Mouse (Mus musculus) embryo, embryonic 11 days (tissue): Measurements from ENCODE around the gene Tomm34.
A peak's percentile ranks its signal among the peaks of the same experiment; 100 is the strongest.
"Not testable (repeated sequence)": the region's sequence is repeated elsewhere in the genome, so short reads cannot be mapped to it uniquely, and the experiment has no call there.

ENCODE experiments used
- DNase-seq: peaks from one replicate; pipeline ENCODE4 v3.0.0-alpha.2; 2015

Gene Tomm34

DNA sequence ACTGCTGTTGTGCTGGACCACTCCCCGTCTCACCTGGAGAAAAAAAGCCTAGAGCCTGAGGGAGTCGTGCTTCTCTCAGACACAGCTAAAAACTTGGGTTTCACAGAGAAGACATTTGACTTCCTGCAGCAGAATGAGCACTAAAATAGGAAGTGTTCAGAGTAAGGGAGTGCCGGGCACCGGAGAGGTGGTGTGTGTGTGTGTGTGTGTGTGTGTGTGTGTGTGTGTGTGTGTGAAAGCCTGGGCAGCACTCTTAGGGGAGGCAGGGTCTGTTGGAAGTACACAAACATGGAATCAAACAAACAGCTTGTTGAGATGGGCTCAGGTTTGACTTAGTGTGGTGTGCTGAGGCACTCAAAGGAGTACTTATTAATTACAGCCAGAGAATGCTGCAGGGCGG is 4.1 kb upstream of the Tomm34 start:
- no peak for DNase-seq

DNA sequence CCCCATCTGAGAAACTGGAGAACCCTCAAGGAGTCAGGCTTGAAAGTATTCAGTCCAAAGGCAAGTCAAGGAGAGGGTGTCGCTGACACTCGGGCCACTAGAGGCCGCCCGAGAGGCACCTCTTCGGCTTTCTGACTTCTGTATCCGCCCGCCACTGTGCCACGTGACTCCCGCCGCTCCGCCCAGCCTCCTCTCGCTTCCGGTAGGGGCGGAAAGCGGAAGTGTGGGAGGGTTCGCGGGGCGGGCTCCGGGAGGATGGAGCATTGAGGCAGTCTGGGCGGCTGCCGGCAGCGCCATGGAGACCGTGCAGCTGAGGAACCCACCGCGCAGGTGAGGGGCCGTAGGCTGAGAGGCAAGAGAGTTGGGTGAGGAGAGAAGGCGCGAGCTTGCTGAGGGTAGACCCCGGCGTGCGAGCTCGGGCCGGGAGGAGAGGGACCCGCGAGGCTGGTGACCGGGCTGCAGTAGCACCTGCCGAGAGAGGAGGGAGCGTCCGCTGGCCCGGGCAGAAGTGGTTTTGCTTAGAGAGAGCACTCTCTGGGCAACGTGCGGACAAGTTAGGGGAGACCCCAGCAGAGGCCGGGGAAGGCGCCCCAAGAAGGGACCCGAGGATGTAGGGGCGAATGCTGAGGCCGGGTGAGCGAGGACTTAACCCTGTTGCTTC is 3.1 kb upstream of the Tomm34 start:
- DNase-seq: peak; percentile 98

DNA sequence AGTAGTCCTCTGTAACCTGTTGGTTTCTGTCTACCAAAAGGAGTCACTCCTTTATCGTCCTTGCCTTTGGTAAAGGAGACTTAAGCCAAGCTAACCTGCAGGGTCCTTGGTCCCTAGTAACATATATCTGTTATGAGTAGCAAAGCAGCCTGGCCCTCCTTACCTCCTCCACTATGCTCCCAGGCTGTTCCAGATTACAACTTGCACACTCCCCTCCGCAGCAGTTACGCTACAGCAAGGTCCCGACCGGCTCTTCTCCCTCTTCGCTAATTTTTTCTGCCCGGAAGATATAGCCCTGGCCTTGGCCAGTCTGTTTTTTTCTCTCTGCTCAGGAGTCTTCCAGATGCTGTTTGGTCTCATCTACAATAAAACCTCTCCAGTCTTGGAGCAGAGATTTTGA is 2.2 kb upstream of the Tomm34 start:
- no peak for DNase-seq

DNA sequence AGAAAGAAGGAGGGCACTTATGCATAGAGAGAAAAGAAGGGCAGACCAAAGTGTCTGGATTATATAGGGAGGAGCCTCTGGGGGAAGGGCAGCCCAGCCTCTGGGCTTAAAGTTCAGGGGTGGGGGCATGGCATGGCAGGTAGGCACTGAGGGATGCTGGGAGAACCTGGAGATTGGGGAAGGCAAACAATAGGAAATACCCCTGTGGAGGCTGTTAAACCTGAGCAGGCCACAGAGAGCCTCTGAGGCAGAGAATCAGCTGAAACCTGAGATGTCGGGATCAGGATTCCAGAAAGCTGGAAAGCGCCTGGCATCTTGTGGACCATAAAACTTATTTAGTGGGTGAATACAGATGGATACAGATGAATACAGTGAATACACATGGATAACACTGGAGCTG is 1.1 kb upstream of the Tomm34 start:
- no peak for DNase-seq

DNA sequence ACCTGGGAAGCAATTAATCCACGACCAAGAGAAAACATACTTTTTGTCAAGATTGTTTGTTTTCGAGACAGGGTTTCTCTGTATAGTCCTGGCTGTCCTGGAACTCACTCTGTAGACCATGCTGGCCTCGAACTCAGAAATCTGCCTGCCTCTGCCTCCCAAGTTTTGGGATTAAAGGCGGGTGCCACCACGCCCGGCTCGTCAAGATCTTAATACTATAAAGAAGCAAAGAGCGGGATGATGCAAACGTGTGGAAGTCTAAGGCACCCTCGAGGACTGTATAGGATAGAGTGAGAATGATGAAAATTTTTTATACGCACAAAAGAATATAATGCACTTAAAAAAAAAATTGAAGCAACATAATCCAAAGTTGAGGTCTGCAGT is 460 bp upstream of the Tomm34 start:
- DNase-seq: not testable (repeated sequence)

DNA sequence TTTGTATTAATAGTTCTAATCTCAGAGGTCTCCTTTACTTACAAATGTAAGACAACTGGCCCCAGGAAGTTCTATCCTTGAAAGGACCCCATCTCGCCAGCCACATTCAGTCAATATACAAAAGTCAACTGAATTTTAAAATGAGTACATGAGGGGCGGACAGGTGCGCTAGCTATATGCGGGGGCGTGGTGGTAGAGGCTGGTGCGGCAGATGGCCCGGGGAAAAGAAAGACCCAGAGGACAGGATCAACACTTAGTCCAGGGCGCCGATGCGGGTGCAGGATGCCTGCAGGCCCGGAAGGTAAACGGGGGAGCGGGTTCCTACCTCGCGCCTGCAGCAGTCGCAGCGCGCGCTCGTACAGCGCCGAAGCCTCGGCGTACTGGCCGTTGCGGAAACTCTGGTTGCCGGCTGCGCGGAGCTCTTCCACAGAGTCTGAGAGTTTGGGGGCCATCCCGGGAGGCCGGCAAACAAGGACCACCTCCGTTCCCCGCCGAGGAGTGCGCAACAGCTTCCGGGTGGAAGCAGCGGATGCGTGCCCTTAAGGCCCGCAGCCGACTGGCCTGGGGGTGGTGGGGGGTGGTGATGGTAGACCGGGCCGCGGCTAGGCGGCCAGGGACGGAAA is 716 bp downstream of the Tomm34 start, which contains the start of gene Stk4:
Stk4 (plus strand) TSS at position 181 of the 623 bp plus-strand sequence.
- peak; percentile 66 for DNase-seq

DNA sequence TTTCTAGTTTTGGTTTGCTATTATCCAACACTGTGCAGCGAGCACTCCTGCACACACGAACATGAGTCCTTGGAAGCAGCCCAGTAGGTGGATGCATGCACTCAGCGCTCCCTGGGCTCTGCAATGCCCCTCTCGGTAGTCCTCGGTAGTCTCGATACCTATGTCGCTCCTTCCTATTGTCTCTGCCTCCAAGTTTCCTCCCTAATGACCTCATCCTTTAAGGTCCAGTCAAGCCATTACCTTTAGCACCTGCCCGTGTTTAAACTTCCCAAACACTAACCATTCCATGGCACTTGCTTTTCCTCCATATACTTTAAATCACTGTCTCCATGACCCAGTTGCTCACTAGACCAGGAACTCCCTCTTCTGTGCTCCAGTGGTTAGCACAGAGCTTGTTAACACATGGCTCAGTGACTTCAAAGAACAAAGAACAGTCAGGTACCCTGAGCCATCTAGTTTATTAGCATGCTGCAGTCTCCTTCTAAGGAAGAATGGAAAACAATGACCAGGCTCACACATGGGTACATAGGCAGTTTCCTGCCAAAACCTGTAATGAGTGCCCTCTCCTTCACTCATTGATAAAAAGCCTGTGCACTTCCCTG is 11.2 kb downstream of the Tomm34 start:
- DNase-seq: no peak

DNA sequence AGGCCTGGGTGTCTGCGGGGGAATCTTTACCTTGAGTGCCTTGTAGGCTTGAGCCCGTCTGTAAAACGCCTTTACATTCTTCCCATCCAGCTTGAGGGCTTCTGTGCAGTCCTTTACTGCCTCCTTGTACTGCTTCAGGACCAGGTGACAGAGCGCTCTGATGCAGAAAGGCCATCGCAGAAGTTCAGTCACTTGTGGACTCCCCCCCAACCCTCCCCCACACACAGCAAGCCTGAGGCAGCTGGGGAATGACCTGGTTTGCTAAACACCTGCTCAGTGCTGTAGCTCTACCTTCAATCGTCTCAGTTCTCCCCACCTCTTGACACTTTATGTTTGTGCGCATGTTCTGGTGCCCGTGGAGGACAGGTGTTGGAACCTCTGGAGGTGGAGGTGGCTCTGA is 16.3 kb downstream of the Tomm34 start:
- no peak for DNase-seq

DNA sequence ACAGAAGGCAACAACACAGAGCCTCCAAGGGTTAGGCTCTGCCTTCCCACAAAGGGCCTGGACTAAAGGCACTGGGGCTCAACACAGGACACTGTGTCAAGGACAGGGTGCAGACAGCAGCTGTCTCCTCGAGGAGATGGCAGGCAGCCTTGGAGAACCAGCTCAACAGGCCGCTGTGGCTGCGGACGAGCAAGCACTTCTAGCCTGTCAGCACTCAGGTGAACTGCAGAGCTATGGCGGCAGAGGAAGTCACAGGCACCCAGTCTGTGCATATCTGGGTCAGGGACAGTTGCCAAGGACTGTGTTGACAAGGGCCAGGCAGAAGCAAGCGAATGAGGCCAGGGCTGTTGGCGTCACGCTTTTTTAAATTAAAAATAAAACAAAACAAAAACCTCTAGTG is 17.2 kb downstream of the Tomm34 start:
- no peak for DNase-seq

DNA sequence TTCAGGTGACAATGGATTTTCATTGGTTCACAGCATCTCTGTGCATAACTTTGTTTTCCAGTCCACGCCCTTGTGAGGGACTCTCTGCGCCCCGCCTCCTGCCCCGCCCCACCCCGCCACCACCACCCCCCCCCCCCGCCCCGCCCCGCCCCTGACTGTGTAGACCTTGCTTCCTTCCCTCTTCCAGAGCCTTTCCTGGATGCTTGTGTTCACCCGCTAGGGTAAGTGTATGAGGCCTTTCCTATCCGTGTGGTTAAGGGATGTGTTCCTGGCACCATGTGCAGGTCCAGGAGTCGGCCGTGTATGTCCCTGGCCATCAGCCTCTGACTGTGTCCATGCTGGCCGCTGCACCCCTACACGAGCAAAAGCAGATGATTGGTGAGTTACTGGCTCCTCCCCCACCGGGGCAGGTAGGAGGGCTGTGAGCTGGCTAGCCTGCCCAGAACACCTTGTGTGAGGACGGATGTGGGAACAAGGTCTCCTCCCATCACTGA is 23.7 kb downstream of the Tomm34 start:
- peak; percentile 45 for DNase-seq

DNA sequence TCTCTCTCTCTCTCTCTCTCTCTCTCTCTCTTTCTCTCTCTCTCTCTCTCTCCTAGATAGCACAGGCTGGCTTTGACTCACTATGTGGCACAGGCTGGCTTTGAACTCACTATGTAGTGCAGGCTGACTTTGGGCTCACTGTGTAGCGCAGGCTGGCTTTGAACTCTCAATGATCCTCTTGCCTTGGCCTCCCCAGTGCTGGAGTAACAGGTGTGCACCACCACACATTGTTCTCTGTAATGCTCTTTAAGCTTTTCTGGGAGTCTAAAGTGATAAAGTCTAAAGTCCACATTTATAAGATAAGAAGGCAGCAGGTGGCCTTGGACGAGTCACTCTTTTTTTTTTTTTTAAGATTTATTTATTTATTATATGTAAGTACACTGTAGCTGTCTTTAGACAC is 29.4 kb downstream of the Tomm34 start:
- DNase-seq: no peak

DNA sequence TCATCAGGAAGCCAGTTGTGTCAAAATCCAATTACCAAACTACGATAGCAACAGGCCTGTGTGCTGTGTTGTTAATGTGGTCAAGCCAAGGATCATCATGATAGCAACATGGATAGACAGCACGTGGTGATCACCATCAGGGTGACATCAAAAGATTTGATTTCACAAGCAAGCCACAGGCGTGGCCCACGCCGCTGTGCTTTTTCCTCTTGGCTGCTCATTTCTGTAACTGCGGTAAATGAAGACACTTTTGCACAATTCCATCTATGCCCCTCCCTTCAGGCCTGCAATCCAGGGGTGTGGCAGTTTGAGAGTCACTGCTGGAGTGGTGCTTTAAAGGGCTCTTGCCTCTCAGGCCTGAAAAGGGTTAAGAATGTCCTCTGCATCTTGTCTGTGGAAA is 30.0 kb downstream of the Tomm34 start:
- DNase-seq: no peak

DNA sequence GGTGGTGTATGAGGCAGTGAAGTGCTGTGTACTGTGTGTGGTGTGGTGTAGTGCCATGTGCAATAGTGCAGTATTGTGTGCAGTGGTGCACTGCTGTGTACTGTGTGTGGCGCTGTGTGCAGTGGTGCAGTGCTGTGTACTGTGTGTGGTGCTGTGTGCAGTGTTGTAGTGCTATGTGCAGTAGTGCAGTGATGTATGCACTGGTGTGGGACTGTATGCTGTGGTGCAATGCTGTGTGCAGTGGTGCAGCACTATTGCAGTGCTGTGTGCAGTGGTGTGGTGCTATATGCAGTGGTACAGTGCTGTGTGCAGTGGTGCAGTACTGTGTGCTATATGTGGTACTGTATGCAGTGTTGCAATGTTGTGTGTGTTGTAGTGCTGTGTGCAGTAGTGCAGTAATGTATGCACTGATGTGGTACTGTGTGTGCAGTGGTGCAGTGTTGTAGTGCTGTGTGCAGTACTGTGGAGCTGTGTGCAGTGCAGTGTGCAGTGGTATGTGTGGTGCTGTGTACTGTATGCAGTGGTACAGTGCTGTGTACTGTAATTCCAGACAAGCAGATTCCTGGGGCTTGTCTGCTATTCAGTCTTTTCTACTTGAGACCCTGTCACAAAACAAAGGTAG is 32.5 kb downstream of the Tomm34 start:
- DNase-seq: no peak

DNA sequence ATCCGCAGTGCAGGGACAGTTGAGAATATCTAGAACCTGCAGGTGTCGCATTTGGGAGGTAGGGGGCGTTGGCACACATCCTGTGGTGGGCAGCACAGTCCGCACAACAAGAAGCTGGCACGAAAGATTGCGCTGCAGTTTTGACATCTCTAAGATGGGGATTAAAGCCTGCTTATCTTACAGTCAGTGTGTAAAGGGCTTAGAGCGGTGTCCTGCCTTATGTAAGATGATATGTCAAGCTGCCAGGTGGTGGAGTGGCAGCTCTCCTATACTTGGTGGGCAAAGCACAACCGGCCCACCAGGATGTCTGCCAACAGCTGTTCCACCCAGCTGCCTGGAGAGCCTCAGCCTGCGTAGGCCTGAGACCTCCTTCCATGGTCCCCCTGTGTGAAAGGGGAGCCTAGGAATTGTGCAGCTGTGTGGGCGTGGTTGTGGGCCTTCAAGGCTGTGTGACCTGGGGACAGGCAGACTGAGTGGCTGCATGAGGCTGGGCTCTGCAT is 34.4 kb downstream of the Tomm34 start:
- peak; percentile 23 for DNase-seq

DNA sequence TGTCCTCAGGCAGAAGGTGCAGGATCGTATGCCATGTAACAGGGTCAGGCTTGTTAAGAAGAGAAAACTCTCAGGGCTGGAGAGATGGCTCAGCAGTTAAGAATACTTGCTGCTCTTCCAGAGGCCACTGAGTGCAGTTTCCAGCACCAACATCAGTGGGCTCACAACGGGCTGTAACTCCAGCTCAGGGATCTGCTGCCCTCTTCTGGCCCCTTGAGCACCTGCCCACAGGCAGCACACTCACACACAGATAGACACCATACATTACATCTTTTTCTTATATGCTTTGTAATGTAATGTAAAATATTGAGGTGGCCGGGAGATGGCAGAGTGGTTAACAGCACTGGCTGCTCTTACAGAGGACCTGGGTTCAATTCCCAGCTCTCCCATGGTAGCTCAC is 38.0 kb downstream of the Tomm34 start:
- no peak for DNase-seq

DNA sequence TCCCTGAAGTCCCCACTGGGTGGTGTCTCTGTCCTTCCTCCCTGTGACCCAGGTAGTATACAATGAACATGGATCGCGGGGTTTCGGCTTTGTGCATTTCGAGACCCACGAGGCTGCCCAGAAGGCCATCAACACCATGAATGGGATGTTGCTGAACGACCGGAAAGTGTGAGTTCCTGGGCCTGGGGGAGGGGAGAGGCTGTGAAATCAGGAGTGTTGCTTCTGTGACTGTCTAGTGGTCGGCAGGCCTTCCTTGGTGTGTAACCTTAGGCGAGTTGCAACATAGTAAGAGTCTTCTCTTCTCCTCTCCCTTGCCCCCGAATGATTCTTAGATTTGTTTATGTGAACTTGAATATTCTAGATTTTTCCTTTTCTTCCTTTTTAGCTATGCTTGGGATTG is 39.8 kb downstream of the Tomm34 start:
- DNase-seq: no peak

DNA sequence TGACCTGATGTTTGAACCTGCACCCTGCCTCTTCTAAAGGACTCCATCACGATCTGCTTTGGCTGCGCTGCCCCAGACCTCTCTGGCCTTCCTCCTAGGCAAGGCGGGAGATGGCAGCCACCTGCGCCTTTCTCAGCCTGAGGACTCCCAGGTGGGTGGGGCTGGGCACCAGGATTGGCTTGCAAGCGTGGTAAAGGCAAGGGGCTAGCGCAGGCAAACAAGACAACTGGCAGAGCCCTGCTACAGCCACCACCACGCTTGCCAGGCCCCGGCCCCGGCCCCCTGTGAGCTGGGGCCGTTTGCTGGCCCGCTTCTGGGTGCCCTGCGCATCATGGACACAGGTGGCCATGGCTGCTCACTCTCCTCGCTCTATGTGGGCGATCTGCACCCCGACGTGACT is 45.8 kb downstream of the Tomm34 start, which contains the start of gene Pabpc1l:
Pabpc1l (plus strand) TSS at position 301 of the 400 bp plus-strand sequence.
- DNase-seq: no peak

DNA sequence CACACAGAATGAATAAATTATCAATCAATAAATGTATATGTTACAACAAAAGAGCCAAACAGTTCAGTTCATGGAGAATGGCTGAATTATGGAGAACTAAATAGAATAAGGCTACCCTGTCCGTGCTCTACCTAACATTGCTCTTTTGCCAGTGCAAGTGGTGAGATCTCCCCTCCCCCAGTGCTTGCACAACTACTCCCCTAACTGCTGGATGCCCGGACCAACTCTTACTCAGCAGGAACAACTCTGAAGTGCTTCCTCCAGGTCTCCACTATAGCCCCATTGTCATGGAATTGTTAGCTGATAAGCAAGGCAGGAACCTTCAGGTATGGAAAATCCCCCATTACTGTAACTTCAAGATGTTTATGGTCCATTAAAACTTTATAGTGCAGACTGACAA is 48.9 kb downstream of the Tomm34 start:
- no peak for DNase-seq

DNA sequence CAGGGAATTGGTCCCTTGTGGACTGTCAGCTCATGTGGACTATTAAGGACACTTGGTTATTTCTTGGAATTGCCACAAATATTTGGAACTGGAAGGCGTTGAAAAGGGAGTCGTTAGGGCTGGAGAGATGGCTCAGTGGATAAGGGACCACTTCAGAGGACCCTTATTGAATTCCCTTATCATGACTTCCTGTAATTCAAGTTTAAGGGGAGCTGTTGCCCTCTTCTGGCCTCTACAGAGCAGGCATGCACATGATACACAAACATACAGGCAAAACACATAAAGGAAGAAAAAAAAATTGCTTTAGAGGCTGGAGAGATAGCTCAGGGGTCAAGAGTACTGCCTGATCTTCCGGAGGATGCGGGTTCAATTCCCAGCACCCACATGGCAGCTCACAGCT is 51.0 kb downstream of the Tomm34 start:
- no peak for DNase-seq

DNA sequence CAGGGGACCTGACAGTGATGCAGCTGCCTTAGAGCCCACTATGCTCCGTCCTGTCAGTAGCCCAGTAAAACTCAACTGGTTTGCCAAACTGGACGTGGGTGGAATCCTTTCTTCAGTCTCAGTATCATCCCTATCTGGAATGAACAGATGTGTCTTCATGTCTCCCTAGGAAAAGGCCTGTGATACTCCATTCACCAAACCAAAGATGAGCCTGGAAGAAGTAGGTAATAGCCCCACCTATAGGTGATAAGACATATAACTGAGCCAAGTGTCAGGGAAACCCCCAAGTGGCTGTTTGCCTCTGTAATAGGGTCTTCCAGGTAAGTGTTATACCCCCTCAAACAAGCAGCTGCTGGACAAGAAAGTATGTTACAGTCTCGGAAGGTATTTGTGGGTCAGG is 52.1 kb downstream of the Tomm34 start:
- no peak for DNase-seq

DNA sequence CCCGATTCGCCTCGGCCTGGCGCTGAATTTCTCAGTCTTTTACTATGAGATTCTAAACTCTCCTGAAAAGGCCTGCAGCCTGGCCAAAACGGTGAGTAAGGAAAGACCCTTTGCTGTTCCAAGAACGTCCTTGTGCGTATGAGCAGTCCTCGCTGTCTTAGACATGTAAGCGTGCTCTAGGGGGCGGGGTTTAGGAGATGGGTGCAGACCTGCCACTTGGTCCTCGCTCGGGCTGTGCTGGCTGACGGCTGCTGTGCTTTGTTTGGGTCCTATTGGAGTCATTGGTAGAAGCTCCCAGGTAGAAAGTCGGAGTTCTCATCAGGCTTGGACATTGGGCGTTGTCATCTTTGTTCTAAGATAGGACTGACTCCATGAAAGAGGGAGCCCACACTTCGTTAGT is 55.7 kb downstream of the Tomm34 start:
- DNase-seq: no peak

DNA sequence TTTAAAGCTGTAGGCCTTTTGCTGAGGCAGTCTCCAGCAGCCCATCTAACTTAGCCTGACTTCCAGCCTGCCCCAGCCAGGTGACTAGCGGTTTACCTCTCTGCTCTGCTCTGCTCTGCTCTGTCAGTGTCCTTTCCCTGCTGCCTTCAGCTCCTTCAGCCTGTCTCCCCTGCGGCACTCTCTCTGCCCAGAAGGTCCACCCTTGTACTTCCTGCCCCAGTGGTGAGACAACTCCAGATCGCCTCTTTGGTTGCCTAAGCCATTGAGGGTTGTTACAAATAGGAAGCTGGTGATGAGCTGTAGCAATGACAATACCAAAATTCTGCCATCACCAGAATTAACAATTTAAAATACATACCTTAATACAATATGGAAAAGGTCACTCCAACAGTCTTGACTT is 60.0 kb downstream of the Tomm34 start:
- no peak for DNase-seq

DNA sequence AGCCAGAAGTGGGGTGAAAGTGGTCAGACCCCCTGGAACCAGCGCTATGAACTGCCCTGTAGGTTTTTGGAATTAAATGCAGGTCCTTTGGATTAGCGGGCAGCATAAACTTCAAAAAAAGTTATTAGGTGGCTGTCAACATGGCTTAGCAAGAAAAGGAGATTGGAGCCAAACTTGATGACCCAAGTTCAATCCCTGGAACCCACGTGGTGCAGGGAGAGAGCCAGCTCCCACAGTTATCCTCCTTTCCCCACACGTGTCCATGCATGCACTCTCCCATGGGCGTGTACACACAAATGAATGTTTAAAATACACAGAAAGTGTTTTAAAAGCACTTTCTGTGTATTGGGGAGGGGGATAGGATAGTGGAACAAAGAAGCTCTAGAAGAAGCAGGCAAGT is 60.5 kb downstream of the Tomm34 start:
- DNase-seq: no peak

DNA sequence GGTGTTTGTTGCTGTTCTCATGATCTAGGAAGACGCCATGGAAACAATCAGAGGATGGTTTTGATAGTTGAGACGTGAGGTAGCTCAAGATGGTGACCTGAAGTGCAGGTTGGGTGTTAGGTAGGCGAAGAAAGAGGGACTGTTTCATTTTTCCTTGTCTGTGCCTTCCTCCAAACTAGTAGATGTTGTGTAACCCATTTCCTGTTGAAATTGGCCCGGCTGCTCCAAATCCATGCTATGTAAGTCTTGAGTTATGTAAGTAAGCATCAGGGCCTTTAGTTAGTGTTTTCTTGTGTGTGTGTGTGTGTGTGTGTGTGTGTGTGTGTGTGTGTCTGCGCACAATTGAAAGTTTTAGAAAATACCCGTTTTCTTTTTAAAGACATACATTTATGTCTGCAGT is 61.7 kb downstream of the Tomm34 start:
- no peak for DNase-seq
